Mouse (Mus musculus) heart, adult 2 months (tissue): ENCODE data around the gene Bcl2l2. TPM values are rescaled to one million over a fixed set of nuclear protein-coding genes. Genes with fewer than 3 reads are reported as not detected.

Experiments
- DNase-seq, 2 experiments: peaks; one replicate each; pipeline ENCODE4 v3.0.0; 2021
- H3K27ac ChIP-seq: fragments of 200-600 bp; 2 replicates; pipeline ENCODE4 v1.8.1; 2022
- H3K27me3 ChIP-seq: fragments of 200-500 bp; 2 replicates; pipeline ENCODE4 v1.6.1; 2012; ENCODE audit warnings: mild to moderate bottlenecking, low read length, inconsistent platforms, mixed read lengths; ENCODE audit not compliant: control insufficient read depth, insufficient read depth
- H3K36me3 ChIP-seq: fragments of 200-500 bp; 2 replicates; pipeline ENCODE4 v1.6.1; 2012; ENCODE audit warnings: low read length, inconsistent platforms; ENCODE audit not compliant: control insufficient read depth, insufficient read depth
- H3K4me1 ChIP-seq: fragments of 200-500 bp; 2 replicates; pipeline ENCODE4 v1.6.1; 2011; ENCODE audit warnings: low read length; ENCODE audit not compliant: control insufficient read depth, insufficient read depth
- H3K4me3 ChIP-seq: fragments of 200-600 bp; 2 replicates; pipeline ENCODE4 v1.8.1; 2022
- H3K79me2 ChIP-seq: fragments of 200-500 bp; replicated peaks from 2 replicates; pipeline ENCODE4 v1.6.1; 2012; ENCODE audit warnings: mild to moderate bottlenecking, inconsistent platforms, low read length, moderate library complexity, mixed read lengths; ENCODE audit not compliant: control insufficient read depth, insufficient read depth
- H3K9ac ChIP-seq: fragments of 200-500 bp; 2 replicates; pipeline ENCODE4 v1.6.1; 2012; ENCODE audit warnings: low read depth, mild to moderate bottlenecking, control low read depth, inconsistent platforms, low read length, mixed read lengths
- CTCF ChIP-seq: fragments of 200-600 bp; IDR thresholded peaks from 2 replicates; pipeline ENCODE4 v1.8.1; 2022; ENCODE audit warnings: antibody characterized with exemption, mild to moderate bottlenecking, moderate library complexity
- EP300 ChIP-seq: fragments of 200-500 bp; IDR thresholded peaks from 2 replicates; pipeline ENCODE4 v1.6.1; 2011; ENCODE audit warnings: low read depth, low read length, control low read depth; ENCODE audit not compliant: insufficient read depth
- POLR2A ChIP-seq: fragments of 200-500 bp; IDR thresholded peaks from 2 replicates; pipeline ENCODE4 v1.6.1; 2011; ENCODE audit warnings: mild to moderate bottlenecking, low read depth, low read length, control low read depth; ENCODE audit not compliant: insufficient read depth
- WGBS: fragments of 180-500 bp; shearing (Covaris S2); methylation state at CpG from one replicate; pipeline ENCODE4 v1.1.7; 2018; 5-methylcytosine and 5-hydroxymethylcytosine counted together
- intact Hi-C: fragments of 180-260 bp; cut with DNase I; formaldehyde crosslinking; loops from one replicate; pipeline ENCODE4 v1.15.1; 2025
- polyA plus RNA-seq: library from polyadenylated mRNA; depleted of rRNA; stranded (reverse); fragments of >200 nt; gene quantifications from 2 replicates; pipeline ENCODE4 v1.2.3, GENCODE M21; 2012
- total RNA-seq, 2 experiments: library from RNA; stranded (reverse); gene quantifications; 2 replicates each; pipeline ENCODE4 v1.2.3; 2021

Gene Bcl2l2
- total and polyA plus RNA-seq, 3 experiments = 29.2 to 45.0 (median 42.4) TPM

GRCm38 (mm10) chr14:54868026-54868425 is 15.2 kb upstream of the Bcl2l2 start:
- no peak overlapping the region for H3K9ac ChIP-seq
- TF ChIP-seq EP300 (no peak), POLR2A (no peak), CTCF (no peak)
- intact Hi-C loops = no loop called here
- no peak overlapping the region for H3K27ac ChIP-seq
- no peaks in the 10 kb centered on the region for H3K4me1 ChIP-seq
- no peak overlapping the region for H3K4me3 ChIP-seq
- H3K27me3 ChIP-seq = no peaks in the 10 kb centered on the region
- DNase-seq = no peak
- WGBS = 80% methylated on average over 4 of the region's 4 CpGs
- no peaks in the 10 kb centered on the region for H3K79me2 ChIP-seq
- H3K36me3 ChIP-seq = no peaks in the 10 kb centered on the region

GRCm38 (mm10) chr14:54870861-54871260 is 12.3 kb upstream of the Bcl2l2 start, which contains the start of gene Homez:
TSS of gene Homez (minus strand) at chr14:54870961.
- 88% methylated on average over 5 of the region's 5 CpGs for whole genome bisulfite sequencing
- DNase-seq = no peak
- peaks cover 1% of the 10 kb centered on the region; the same call in 1 of the 2 replicates for H3K4me1 ChIP-seq
- H3K27ac ChIP-seq = no peak within 1 kb of the TSS
- no peak for TF ChIP-seq CTCF
- TF ChIP-seq POLR2A = no peak
- no peak for TF ChIP-seq EP300
- H3K4me3 ChIP-seq = no peak within 1 kb of the TSS
- no peaks in the 10 kb centered on the region for H3K27me3 ChIP-seq
- no peaks in the 10 kb centered on the region for H3K79me2 ChIP-seq
- no peak within 1 kb of the TSS for H3K9ac ChIP-seq
- intact Hi-C loops = no loop called here
- no peaks in the 10 kb centered on the region for H3K36me3 ChIP-seq

- Histone ChIP-seq H3K79me2 (no peaks in the 10 kb centered on the region), H3K36me3 (no peaks in the 10 kb centered on the region), H3K27ac (no peak overlapping the region), H3K9ac (no peak overlapping the region), H3K4me3 (no peak overlapping the region), H3K27me3 (no peaks in the 10 kb centered on the region), H3K4me1 (peaks cover 2% of the 10 kb centered on the region; the same call in 1 of the 2 replicates)
- DNase-seq = no peak
- intact Hi-C loops = no loop called here
- 89% methylated on average over 3 of the region's 3 CpGs for WGBS
- TF ChIP-seq POLR2A (no peak), EP300 (no peak), CTCF (no peak)
Observed at GRCm38 (mm10) chr14:54874165-54874564, 9.0 kb upstream of the Bcl2l2 start.

GRCm38 (mm10) chr14:54875844-54876538 is 7.2 kb upstream of the Bcl2l2 start:
- intact Hi-C loops = no loop called here

GRCm38 (mm10) chr14:54876539-54877047 is 6.6 kb upstream of the Bcl2l2 start:
- intact Hi-C loops = no loop called here
- peak overlapping the region; percentile 81 for H3K4me3 ChIP-seq
- no peaks in the 10 kb centered on the region for H3K79me2 ChIP-seq
- peak overlapping the region; percentile 76 for H3K27ac ChIP-seq
- peak; percentile 92 to 94 for DNase-seq
- H3K4me1 ChIP-seq = peaks cover 2% of the 10 kb centered on the region; the same call in 1 of the 2 replicates
- under 1% methylated on average over 69 of the region's 72 CpGs for WGBS
- TF ChIP-seq POLR2A (0 out of 2 replicates have a peak, but pooled peaks have one; percentile 43), EP300 (no peak), CTCF (no peak)
- H3K36me3 ChIP-seq = no peaks in the 10 kb centered on the region
- H3K27me3 ChIP-seq = no peaks in the 10 kb centered on the region
- peak overlapping the region; percentile 89 for H3K9ac ChIP-seq

More at GRCm38 (mm10) chr14:54875844-54876538, 7.2 kb upstream of the Bcl2l2 start:
- no peak for DNase-seq
- Histone ChIP-seq H3K9ac (peak overlapping the region; percentile 89), H3K4me3 (peak overlapping the region; percentile 81), H3K36me3 (no peaks in the 10 kb centered on the region), H3K27ac (peak overlapping the region; percentile 76), H3K4me1 (peaks cover 2% of the 10 kb centered on the region; the same call in 1 of the 2 replicates), H3K27me3 (no peaks in the 10 kb centered on the region), H3K79me2 (no peaks in the 10 kb centered on the region)
- TF ChIP-seq POLR2A = no peak
- TF ChIP-seq EP300 = no peak
- no peak for TF ChIP-seq CTCF
- 6% methylated on average over 36 of the region's 36 CpGs for WGBS
